Mouse (Mus musculus) G1E (cell line): ENCODE data around the gene Fbxo41. TPM values are rescaled to one million over a fixed set of nuclear protein-coding genes. Genes with fewer than 3 reads are reported as not detected.

ENCODE experiments used
- ATAC-seq: 2 replicates; pipeline ENCODE4 v1.8.0; 2016; ENCODE audit warnings: mild to moderate bottlenecking; ENCODE audit not compliant: insufficient number of reproducible peaks, poor library complexity, low FRiP score, severe bottlenecking; ENCODE audit errors: extremely low read depth
- DNase-seq: peaks from one replicate; pipeline ENCODE4 v3.0.0; 2012; ENCODE audit warnings: low spot score
- H3K27me3 ChIP-seq: 2 replicates; pipeline ENCODE4 v1.6.1; 2012; ENCODE audit warnings: mild to moderate bottlenecking, low read length, inconsistent platforms; ENCODE audit not compliant: insufficient read depth
- H3K36me3 ChIP-seq: replicated peaks from 2 replicates; pipeline ENCODE3; 2012; ENCODE audit warnings: mild to moderate bottlenecking, inconsistent platforms
- H3K4me1 ChIP-seq: 2 replicates; pipeline ENCODE4 v1.6.1; 2012; ENCODE audit warnings: low read depth, low read length, inconsistent platforms, mixed read lengths; ENCODE audit not compliant: insufficient read depth
- H3K4me3 ChIP-seq: 2 replicates; pipeline ENCODE4 v1.5.1; 2012; ENCODE audit warnings: low read depth, mild to moderate bottlenecking, inconsistent platforms, low read length, moderate library complexity, mixed read lengths
- H3K9me3 ChIP-seq: replicated peaks from 2 replicates; pipeline ENCODE4 v1.6.1; 2012; ENCODE audit warnings: inconsistent platforms
- CTCF ChIP-seq: IDR thresholded peaks from 2 replicates; pipeline ENCODE4 v1.5.1; 2012; ENCODE audit warnings: low read depth, low read length, inconsistent platforms, mixed read lengths
- GATA1 ChIP-seq: IDR thresholded peaks from 2 replicates; pipeline ENCODE4 v1.6.1; 2012; ENCODE audit warnings: borderline replicate concordance, low read length, inconsistent platforms, mixed read lengths
- GATA2 ChIP-seq: IDR thresholded peaks from 2 replicates; pipeline ENCODE4 v1.6.1; 2012; ENCODE audit warnings: low read depth, low read length, inconsistent platforms, borderline replicate concordance
- POLR2AphosphoS5 ChIP-seq: IDR thresholded peaks from 2 replicates; pipeline ENCODE4 v1.6.1; 2012; ENCODE audit warnings: low read depth, low read length, inconsistent platforms; ENCODE audit not compliant: insufficient replicate concordance
- TAL1 ChIP-seq: conservative IDR thresholded peaks from 2 replicates; pipeline ENCODE4 v1.6.1; 2012; ENCODE audit warnings: low read depth, low read length, inconsistent platforms, mixed read lengths
- polyA plus RNA-seq: library from polyadenylated mRNA; stranded (reverse); fragments of >175 nt; gene quantifications from 2 replicates; pipeline ENCODE4 v1.2.3, GENCODE M21; 2012
- total RNA-seq, 2 experiments: library from RNA; stranded (forward) in 1 of 2; stranded (reverse) in 1 of 2; fragments of 200-1000 nt in 1 of 2; fragments of >200 nt in 1 of 2; fragmentation: Nextera tagmentation in 1 of 2; gene quantifications; 2 replicates each; pipeline ENCODE4 v1.2.3; 2014 to 2017

Fbxo41 gene
- total and polyA plus RNA-seq, 3 experiments: 0.05 TPM; not detected in 2

DNA sequence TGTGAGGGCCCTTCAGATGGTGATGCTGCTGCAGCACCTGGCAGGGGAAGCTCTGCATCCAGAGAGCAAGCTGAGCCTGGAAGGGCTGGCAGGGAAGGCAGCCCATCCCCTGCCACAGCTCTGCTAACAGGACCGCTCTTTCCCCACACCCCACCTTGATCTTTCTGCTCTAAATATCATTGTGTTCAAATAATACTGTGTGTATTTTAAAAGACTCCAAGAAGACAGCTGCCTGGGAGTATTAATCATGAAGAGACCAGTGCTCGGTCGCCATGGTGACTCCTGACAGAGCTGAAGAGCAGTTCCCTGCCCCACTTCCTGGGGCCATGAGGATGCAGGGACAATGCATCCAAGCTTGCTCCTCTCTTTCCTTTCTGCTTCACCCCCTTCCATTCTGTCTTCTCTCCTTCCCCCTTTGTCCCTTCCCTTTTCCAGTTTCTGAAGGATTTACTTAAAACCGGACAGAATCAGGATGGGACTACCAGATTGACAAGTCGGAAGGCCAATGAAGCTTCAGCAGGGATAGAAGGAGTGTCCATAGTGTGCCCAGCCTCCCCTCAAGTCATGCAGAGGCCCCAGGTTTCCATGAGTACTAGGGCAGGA, 15.4 kb upstream of the Fbxo41 start:
- Histone ChIP-seq H3K4me3 (no peak overlapping the region), H3K9me3 (peaks cover 3% of the 10 kb centered on the region; the same call in 1 of the 2 replicates), H3K36me3 (no peaks in the 10 kb centered on the region), H3K4me1 (no peaks in the 10 kb centered on the region), H3K27me3 (peaks cover 5% of the 10 kb centered on the region; the same call in 1 of the 2 replicates)
- DNase-seq (no peak), ATAC-seq (no peak)
- TF ChIP-seq CTCF (no peak), GATA1 (no peak), GATA2 (no peak), POLR2AphosphoS5 (no peak), TAL1 (no peak)

DNA sequence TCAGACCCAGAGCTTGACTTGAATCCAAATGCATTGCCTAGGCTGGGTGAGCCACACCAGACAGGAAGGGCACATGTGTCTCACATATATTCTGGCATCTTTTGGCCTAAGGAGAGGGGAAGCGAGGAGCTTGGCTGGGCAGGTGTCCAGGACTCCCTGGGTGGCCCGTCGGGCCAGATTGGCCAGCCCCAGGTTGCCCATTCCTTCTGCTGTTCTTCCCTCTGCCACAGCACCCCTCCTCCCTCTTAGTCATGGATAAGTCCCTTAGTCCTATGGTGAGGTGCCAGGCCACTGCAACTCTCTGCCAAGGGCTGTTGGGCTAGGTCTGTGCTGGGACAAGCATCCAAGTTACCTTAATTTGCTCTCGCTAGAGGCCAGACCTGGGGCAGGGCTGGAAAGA, 13.1 kb upstream of the Fbxo41 start:
- Histone ChIP-seq H3K27me3 (peaks cover 5% of the 10 kb centered on the region; the same call in 1 of the 2 replicates), H3K9me3 (peaks cover 23% of the 10 kb centered on the region), H3K4me3 (no peak overlapping the region), H3K36me3 (no peaks in the 10 kb centered on the region), H3K4me1 (no peaks in the 10 kb centered on the region)
- no peak for TF ChIP-seq TAL1
- no peak for TF ChIP-seq GATA1
- no peak for TF ChIP-seq POLR2AphosphoS5
- TF ChIP-seq GATA2: no peak
- no peak for TF ChIP-seq CTCF
- DNase-seq: no peak
- ATAC-seq: no peak

DNA sequence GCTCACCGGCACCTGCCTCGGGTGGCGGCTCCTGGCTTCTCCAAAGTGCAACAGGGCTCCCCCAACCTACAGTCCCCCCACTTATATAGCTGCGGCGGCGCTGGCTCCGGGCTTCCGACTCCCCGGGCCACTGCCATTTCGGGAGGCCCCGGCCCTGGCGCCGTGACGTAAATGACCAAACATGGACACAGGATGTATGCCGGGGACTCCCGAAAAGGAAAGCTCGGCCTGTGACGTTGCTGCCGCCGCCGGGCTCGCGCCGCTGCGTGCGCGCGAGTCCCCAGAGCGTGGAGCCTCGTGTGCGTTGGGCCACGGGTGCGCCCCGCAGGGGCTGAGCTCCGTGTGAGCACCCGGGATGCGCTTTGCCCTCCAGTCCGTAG, 10.7 kb upstream of the Fbxo41 start, which contains the start of gene Egr4:
TSS of gene Egr4 (minus strand) at position 59 of the 380 bp plus-strand sequence.
- H3K4me1 ChIP-seq: no peaks in the 10 kb centered on the region
- TF ChIP-seq TAL1: no peak
- peaks cover 23% of the 10 kb centered on the region for H3K9me3 ChIP-seq
- no peaks in the 10 kb centered on the region for H3K36me3 ChIP-seq
- no peak for DNase-seq
- H3K27me3 ChIP-seq: peaks cover 5% of the 10 kb centered on the region; the same call in 1 of the 2 replicates
- no peak for ATAC-seq
- no peak within 1 kb of the TSS; the same call in 1 of the 2 replicates for H3K4me3 ChIP-seq

DNA sequence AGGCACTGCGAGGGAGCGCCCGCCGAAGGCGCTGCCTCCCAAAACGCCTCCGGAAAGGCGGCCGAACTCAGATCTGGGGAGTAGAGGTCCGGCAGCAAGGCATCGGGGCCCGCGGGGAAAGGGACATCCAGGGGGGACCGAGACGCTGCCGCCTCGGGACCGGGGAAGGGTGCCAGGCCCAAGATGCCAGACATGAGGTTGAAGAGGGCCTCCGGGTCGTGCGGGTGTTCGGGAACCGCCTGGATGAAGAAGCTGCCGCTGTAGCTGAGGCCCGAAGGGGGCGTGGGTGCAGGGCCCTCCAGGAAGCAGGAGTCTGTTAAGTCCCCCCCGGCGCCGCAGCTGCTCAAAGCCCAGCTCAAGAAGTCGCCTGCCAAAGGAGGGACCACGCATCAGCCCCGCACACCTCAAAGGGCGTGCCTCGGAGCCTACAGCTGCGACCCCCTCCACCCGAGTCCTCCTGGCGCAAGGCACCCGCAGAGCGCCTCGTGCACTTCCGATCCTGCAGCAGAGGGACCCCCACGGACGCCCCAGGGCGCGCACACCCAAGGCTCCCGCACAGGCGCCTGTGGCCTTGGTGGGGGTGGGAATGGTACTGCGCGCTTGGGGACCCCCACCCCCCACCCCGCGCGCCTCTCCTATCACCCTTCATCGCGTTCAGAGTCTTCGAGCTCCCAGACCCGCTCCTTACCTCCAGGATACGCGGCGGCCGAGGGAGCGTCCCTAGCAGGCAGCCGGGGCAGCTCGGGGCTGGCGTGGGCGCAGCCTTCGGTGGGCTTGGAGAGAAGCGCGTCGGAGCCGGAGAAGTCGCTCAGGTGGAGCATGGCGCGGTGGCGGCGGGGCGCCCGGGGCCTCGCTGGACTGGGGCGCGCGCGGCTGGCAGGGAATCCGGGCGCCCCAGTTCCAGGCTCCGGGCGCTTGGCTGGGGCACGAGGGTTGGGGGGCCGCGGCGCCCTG, 10.1 kb upstream of the Fbxo41 start:
- DNase-seq (no peak), ATAC-seq (no peak)
- TF ChIP-seq GATA2 (no peak), TAL1 (no peak), CTCF (no peak), GATA1 (no peak), POLR2AphosphoS5 (no peak)
- Histone ChIP-seq H3K27me3 (peaks cover 3% of the 10 kb centered on the region; the same call in 1 of the 2 replicates), H3K9me3 (peaks cover 23% of the 10 kb centered on the region), H3K36me3 (no peaks in the 10 kb centered on the region), H3K4me1 (no peaks in the 10 kb centered on the region), H3K4me3 (no peak overlapping the region; the same call in 1 of the 2 replicates)

DNA sequence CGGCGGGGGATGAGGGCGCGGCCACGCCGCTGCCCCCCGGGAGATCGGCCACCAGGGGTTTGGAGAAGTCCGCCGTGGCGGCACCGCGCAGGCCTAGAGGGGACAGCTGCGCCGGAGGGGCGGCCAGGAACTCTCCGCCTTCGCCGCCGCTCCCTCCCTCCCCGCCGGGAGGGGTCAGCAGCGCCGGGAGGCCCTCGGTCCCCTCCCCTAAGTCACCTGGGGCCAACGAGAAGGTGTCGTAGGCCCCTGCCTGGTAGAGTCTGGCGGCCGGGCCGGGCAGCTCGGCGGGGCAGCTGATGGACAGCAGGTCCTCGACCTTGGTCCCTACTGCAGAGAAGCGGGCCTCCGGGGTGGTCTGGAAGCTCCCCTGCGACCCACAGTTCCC, 9.3 kb upstream of the Fbxo41 start:
- H3K36me3 ChIP-seq: no peaks in the 10 kb centered on the region
- no peak for TF ChIP-seq CTCF
- H3K27me3 ChIP-seq: peaks cover 2% of the 10 kb centered on the region; the same call in 1 of the 2 replicates
- H3K4me1 ChIP-seq: no peaks in the 10 kb centered on the region
- no peak for ATAC-seq
- no peak for DNase-seq
- peak overlapping the region; percentile 7; the same call in 1 of the 2 replicates for H3K4me3 ChIP-seq
- peaks cover 23% of the 10 kb centered on the region for H3K9me3 ChIP-seq

DNA sequence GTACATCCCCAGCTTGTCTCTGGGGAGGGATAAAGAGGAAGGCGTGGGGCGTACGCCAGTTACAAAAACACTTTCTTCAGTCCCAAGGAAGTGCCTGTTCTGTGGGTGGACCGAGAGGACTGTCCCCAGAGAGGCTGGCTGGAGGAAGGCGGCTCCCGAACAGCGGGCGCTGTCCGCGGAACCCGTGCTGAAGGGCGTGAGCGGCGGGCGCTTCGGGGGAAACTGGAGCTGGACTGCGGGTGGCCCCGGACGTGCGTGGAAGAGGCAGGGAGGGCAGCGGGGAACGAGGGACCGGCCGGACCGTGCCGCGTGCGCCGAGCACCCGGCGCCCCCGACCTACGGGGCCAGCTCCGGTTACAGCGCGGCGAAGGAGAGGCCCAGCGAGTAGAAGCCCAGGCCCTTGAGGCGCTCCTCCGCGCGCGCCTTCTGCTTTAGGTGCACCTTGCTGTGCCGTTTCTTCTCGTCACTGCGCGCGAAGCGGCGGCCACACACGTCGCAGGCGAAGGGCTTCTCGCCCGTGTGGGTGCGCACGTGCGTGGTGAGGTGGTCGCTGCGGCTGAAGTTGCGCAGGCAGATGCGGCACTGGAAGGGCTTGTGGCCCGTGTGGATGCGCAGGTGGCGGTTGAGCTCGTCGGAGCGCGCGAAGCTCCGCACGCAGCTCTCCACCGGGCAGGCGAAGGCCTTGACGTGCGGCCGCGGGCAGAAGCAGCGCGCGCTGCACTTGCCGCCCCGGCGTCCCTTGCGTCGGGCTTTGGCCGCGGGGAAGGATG, 8.7 kb upstream of the Fbxo41 start:
- no peak for DNase-seq

More for the DNA sequence above, 8.7 kb upstream of the Fbxo41 start:
- no peaks in the 10 kb centered on the region for H3K4me1 ChIP-seq
- no peaks in the 10 kb centered on the region for H3K36me3 ChIP-seq
- H3K9me3 ChIP-seq: peaks cover 23% of the 10 kb centered on the region
- H3K4me3 ChIP-seq: peak overlapping the region; percentile 7; the same call in 1 of the 2 replicates
- peaks cover 2% of the 10 kb centered on the region; the same call in 1 of the 2 replicates for H3K27me3 ChIP-seq
- no peak for ATAC-seq
- TF ChIP-seq GATA2 (no peak), TAL1 (no peak), CTCF (no peak), POLR2AphosphoS5 (no peak), GATA1 (no peak)
